Mouse (Mus musculus): ENCODE data around the gene Gimap9. TPM values are rescaled to one million over a fixed set of nuclear protein-coding genes. Genes with fewer than 3 reads are reported as not detected.

Gene Gimap9
- total RNA-seq, 2 experiments from 2014 or later = 3.1 to 4.9 TPM

Other genes starting within 250 kb of the Gimap9 start
- 10 to 100 TPM; 11.7 to 12.4 TPM for gene Zfp467, start 230.3 kb upstream of the Gimap9 start, total RNA-seq (2021)
- under 1 TPM; 0.14 to 0.55 TPM for gene Sspo, start 227.9 kb upstream of the Gimap9 start, total RNA-seq (2021)
- gene Atp6v0e2, start 138.5 kb upstream of the Gimap9 start, total RNA-seq (2021) = 10 to 100 TPM; 19.3 to 22.2 TPM
- 10 to 100 TPM; 15.5 to 16.5 TPM for gene Lrrc61, start 121.3 kb upstream of the Gimap9 start, total RNA-seq (2021)
- gene Rarres2, start 103.3 kb upstream of the Gimap9 start, total RNA-seq (2021) = 10 to 100 TPM; 73.6 to 91.2 TPM
- not detected for gene Gm45021, start 86.5 kb upstream of the Gimap9 start, total RNA-seq (2021)
- gene Repin1, start 82.2 kb upstream of the Gimap9 start, total RNA-seq (2021) = 10 to 100 TPM; 31.0 to 31.8 TPM
- gene Gm44965, start 82.2 kb upstream of the Gimap9 start, total RNA-seq (2021) = 1 to 10 TPM; 1.0 to 2.2 TPM
- 10 to 100 TPM; 10.9 to 11.2 TPM for gene Zfp775, start 74.1 kb upstream of the Gimap9 start, total RNA-seq (2021)
- under 1 TPM; 0.14 to 0.23 TPM for gene AI854703, start 49.4 kb upstream of the Gimap9 start, total RNA-seq (2021)
- gene Gimap8, start 28.9 kb upstream of the Gimap9 start, total RNA-seq (2021) = 1 to 10 TPM; 7.8 to 8.0 TPM
- gene Gimap4, start 8.4 kb downstream of the Gimap9 start, total RNA-seq (2021) = 10 to 100 TPM; 29.0 to 30.8 TPM
- gene Gimap6, start 32.1 kb downstream of the Gimap9 start, total RNA-seq (2021) = 10 to 100 TPM; 38.5 to 41.6 TPM
- gene Gm28053, start 42.5 kb downstream of the Gimap9 start, total RNA-seq (2021) = 1 to 10 TPM; 1.8 to 5.3 TPM
- gene Gimap7, start 42.5 kb downstream of the Gimap9 start, total RNA-seq (2021) = under 1 TPM in 1 of 2 experiments, not detected in 1; 0.39 TPM
- 1 to 10 TPM; 8.5 to 9.8 TPM for gene Gimap1, start 62.9 kb downstream of the Gimap9 start, total RNA-seq (2021)
- 1 to 10 TPM; 6.1 to 6.8 TPM for gene Gimap5, start 70.1 kb downstream of the Gimap9 start, total RNA-seq (2021)
- gene Gimap3, start 94.7 kb downstream of the Gimap9 start, total RNA-seq (2021) = under 1 TPM; 0.50 to 0.88 TPM
- gene Tmem176a, start 164.8 kb downstream of the Gimap9 start, total RNA-seq (2021) = 10 to 100 TPM; 16.6 to 20.0 TPM
- 10 to 100 TPM; 52.5 to 54.8 TPM for gene Tmem176b, start 165.4 kb downstream of the Gimap9 start, total RNA-seq (2021)
- not detected for gene Aoc1, start 196.8 kb downstream of the Gimap9 start, total RNA-seq (2021)

Data from heart, postnatal 25 days (tissue).